Mouse (Mus musculus): ENCODE results near the gene Mageh1.
"Not testable (repeated sequence)": the region's sequence is repeated elsewhere in the genome, so short reads cannot be mapped to it uniquely, and the experiment has no call there.

The Mageh1 gene

GRCm38 (mm10) chrX:153037087-153037971 is at the start of gene Mageh1:
TSS of gene Mageh1 (minus strand) at chrX:153037575.
- DNase-seq (ENCODE audit: low read depth) = no peak

DNA sequence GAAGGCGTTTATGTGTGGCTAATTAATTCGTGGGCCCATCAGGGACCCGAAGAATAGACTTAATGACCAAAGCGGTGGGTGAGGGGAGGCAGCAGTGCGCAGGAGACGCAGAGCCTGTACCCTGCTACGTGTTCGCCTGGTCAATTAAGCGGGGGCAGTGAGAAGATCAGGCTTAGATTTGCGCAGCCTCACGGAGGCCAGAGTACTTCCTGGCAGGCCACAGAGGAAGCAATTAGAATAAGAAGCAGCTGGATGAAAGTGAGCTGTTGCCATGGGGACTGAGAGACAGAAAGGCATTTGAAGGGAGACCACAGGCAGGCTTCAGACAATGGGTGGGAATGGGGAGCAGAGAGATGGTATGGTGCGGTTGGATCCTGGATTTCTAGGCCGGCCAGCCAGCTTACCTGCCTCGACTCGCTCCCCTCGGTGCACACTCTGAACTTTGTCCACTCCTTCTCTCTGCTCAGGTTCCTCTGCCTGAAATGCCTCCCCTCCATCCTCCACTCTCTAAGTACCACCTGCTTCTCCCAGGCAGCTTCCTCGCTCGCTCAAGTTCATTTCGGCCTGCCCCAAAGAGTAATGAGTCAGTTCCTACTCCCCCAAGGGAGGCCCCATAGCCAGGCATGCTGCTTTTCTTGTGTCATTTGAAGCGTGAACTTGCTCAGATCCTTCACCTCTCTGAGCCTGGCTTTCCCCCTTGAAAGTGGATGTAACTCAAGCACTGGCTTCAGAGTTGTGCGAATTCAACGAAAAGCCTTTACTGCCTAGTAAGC is 783 bp upstream of the Mageh1 start:
- not testable (repeated sequence) for DNase-seq (ENCODE audit: low read depth)

GRCm38 (mm10) chrX:153031547-153031946 is 5.8 kb downstream of the Mageh1 start:
- DNase-seq (ENCODE audit: low read depth) = not testable (repeated sequence)

- not testable (repeated sequence) for DNase-seq (ENCODE audit: low read depth)
Measured at GRCm38 (mm10) chrX:153025709-153026108, 11.7 kb downstream of the Mageh1 start.

GRCm38 (mm10) chrX:153025255-153025654 is 12.1 kb downstream of the Mageh1 start:
- not testable (repeated sequence) for DNase-seq (ENCODE audit: low read depth)

- no peak for DNase-seq (ENCODE audit: low read depth)
Measured at GRCm38 (mm10) chrX:153007685-153008047, 29.7 kb downstream of the Mageh1 start.

GRCm38 (mm10) chrX:153007021-153007684 is 30.2 kb downstream of the Mageh1 start:
- DNase-seq (ENCODE audit: low read depth) = no peak

DNA sequence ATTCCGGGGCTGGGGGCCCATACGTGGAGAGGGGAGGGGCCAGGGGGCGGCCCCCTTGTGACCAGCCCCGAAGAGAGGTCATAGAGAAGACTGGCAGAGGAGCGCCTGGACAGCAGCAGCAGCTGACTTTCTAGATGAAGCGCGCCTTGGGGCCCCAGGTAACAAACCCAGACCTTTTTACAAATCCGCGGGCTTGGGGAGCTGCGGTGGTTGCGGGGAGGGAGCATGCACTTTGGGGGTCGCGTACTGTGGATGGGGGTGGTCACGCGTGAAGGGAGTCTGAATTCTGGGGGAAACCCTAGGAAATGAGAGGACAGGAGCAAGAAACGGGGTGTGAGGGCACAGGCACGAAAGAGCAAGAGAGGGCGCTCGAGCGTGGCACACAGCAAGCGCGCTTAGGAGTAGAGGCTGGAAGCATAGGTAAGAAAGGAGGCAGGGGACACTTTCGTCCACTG is 31.0 kb downstream of the Mageh1 start, which contains the start of gene Usp51:
TSS of gene Usp51 (plus strand) at position 83 of the 455 bp plus-strand sequence.
- no peak for DNase-seq (ENCODE audit: low read depth)

DNA sequence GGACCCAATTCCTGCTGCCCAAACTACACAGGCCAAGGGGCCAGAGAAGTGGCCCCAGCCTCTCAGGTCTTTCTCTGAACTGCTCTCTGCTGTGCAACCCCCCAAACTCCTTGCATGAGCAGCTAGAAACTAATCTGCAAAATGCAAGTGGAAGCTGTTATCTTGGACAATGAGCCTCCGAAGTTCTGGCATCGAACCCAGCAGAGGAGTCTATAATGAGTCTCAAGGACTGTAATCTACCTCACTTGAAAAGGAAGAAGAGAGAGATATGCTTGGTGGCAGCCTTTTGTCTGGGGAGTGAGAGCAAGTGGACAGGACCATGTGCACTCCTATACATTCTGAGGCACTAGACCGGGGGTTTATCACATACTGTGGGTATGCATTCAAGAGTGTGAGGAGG is 41.3 kb downstream of the Mageh1 start:
- DNase-seq (ENCODE audit: low read depth) = not testable (repeated sequence)

DNA sequence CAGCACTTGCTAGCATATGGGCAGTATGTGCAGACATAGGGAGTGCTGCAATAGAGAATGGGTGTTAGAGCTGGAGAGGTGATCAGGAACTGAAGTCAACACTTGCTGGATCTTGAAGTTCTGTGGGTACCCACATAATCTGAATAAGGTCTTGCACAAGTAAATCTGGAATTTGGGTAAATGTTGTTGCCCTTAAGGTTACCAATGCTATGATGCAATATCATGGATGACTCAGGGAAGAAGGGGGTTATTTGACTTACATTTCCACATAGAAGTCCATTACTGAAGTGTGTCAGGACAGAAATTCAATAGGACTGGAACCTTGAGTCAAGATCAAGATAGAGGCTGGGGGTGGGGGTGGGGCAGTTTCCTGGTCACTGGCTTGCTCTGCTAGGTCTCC is 47.5 kb downstream of the Mageh1 start:
- not testable (repeated sequence) for DNase-seq (ENCODE audit: low read depth)

Measured in NIH3T3 (cell line).